Mouse (Mus musculus): ENCODE data around the gene Tmem94.

DNA sequence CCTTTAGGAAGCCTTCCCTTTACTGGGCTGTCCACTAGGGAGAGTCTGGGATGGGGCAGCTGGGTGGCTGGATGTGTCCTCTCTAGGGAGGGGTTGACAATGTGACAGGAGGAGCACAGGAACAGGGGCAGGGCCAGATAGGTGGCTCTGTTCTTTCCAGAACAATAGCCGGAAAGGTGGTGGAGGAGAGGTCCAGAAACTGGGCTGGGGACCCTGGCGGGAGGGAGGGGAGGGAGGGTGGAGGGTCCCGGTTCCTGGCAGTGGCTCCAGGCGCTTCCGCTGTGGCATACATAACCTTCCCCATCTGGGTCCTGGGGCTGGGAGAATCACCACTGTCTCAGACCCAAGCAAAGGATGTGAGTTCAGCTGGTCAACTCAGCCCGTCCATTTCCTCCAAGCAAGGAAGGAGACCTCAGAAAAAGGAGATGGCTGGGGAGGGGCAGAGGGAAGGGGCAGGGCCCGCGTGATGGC lies 44.1 kb downstream of the Tmem94 start:
- no peak for TF ChIP-seq CTCF (IDR thresholded peaks at IDR 0.05; ENCODE audit: control insufficient read depth, insufficient read depth, insufficient read length)
- TF ChIP-seq MAX (IDR thresholded peaks at IDR 0.05) = no peak
- TF ChIP-seq CEBPB (IDR thresholded peaks at IDR 0.05; ENCODE audit: low read depth) = no peak
- TF ChIP-seq MYOD1 (IDR thresholded peaks at IDR 0.05; ENCODE audit: control insufficient read depth, insufficient read length, low read depth) = no peak
- no peak for TF ChIP-seq USF1 (IDR thresholded peaks at IDR 0.05; ENCODE audit: low read depth)
- TF ChIP-seq MYOG (IDR thresholded peaks at IDR 0.05; ENCODE audit: control insufficient read depth, extremely low read depth, insufficient read length) = no peak
- no peak for TF ChIP-seq FOSL1 (IDR thresholded peaks at IDR 0.05; ENCODE audit: insufficient read depth, low read length, poor library complexity, severe bottlenecking)
